Mouse (Mus musculus) hindbrain, embryonic 13.5 days (tissue): ENCODE results near the gene Evi2. TPM values are rescaled to one million over a fixed set of nuclear protein-coding genes. Genes with fewer than 3 reads are reported as not detected.

Experiments
- ATAC-seq: fragments of 200-750 bp; cut with Nextera tagmentation; 2 replicates; pipeline ENCODE4 v1.8.0; 2017; ENCODE audit warnings: moderate TSS enrichment; ENCODE audit not compliant: low FRiP score
- H3K27ac ChIP-seq: fragments of 300-500 bp; sonication (generic); 2 replicates; pipeline ENCODE4 v1.5.1; 2015; ENCODE audit warnings: inconsistent platforms, mild to moderate bottlenecking, moderate library complexity
- H3K27me3 ChIP-seq: fragments of 300-500 bp; sonication (generic); 2 replicates; pipeline ENCODE4 v1.6.1; 2015; ENCODE audit warnings: mild to moderate bottlenecking, inconsistent platforms
- H3K36me3 ChIP-seq: fragments of 300-500 bp; sonication (generic); 2 replicates; pipeline ENCODE4 v1.6.1; 2015; ENCODE audit warnings: mild to moderate bottlenecking, inconsistent platforms
- H3K4me1 ChIP-seq: fragments of 300-500 bp; sonication (generic); replicated peaks from 2 replicates; pipeline ENCODE4 v1.6.1; 2015; ENCODE audit warnings: inconsistent platforms
- H3K4me2 ChIP-seq: fragments of 300-500 bp; sonication (generic); 2 replicates; pipeline ENCODE4 v1.6.1; 2015; ENCODE audit warnings: inconsistent platforms, mild to moderate bottlenecking, moderate library complexity
- H3K4me3 ChIP-seq: fragments of 300-500 bp; sonication (generic); 2 replicates; pipeline ENCODE4 v1.5.1; 2015; ENCODE audit warnings: mild to moderate bottlenecking, inconsistent platforms
- H3K9ac ChIP-seq: fragments of 300-500 bp; sonication (generic); 2 replicates; pipeline ENCODE4 v1.6.1; 2015; ENCODE audit warnings: mild to moderate bottlenecking, inconsistent platforms
- H3K9me3 ChIP-seq: fragments of 300-500 bp; sonication (generic); 2 replicates; pipeline ENCODE4 v1.6.1; 2016; ENCODE audit warnings: inconsistent platforms
- WGBS: fragments of 180-500 bp; shearing (Covaris S2); methylation state at CpG from one replicate; pipeline ENCODE4 v1.1.7; 2015; 5-methylcytosine and 5-hydroxymethylcytosine counted together
- polyA plus RNA-seq: library from polyadenylated mRNA; unstranded; fragments of >200 nt; fragmentation: Nextera tagmentation; extraction: Ambion mirVana; gene quantifications from 2 replicates; pipeline ENCODE4 v1.2.1, GENCODE M21; 2015

The Evi2 gene
- polyA plus RNA-seq, 1 experiment from 2014 or later, result 0.75 TPM

GRCm38 (mm10) chr11:79483876-79484528 lies 46.4 kb downstream of the Evi2 start:
- Histone ChIP-seq H3K27me3 (no peaks in the 10 kb centered on the region), H3K4me2 (no peak overlapping the region), H3K4me3 (no peak overlapping the region), H3K27ac (no peak overlapping the region), H3K36me3 (peaks cover 21% of the 10 kb centered on the region), H3K9ac (no peak overlapping the region), H3K9me3 (no peaks in the 10 kb centered on the region), H3K4me1 (no peaks in the 10 kb centered on the region)
- ATAC-seq, result no peak
- WGBS, result 89% methylated on average over 7 of the region's 7 CpGs

- H3K9me3 ChIP-seq, result no peaks in the 10 kb centered on the region
- no peak overlapping the region for H3K27ac ChIP-seq
- no peak overlapping the region for H3K4me3 ChIP-seq
- H3K9ac ChIP-seq, result no peak overlapping the region
- H3K4me2 ChIP-seq, result no peak overlapping the region
- H3K36me3 ChIP-seq, result peaks cover 25% of the 10 kb centered on the region
- H3K4me1 ChIP-seq, result no peaks in the 10 kb centered on the region
- WGBS, result 93% methylated on average over 6 of the region's 6 CpGs
- ATAC-seq, result no peak
- H3K27me3 ChIP-seq, result no peaks in the 10 kb centered on the region
Observed at GRCm38 (mm10) chr11:79483392-79483791, 47.0 kb downstream of the Evi2 start.

GRCm38 (mm10) chr11:79468097-79468496 lies 62.3 kb downstream of the Evi2 start:
- WGBS, result 88% methylated on average over 1 of the region's 1 CpGs
- Histone ChIP-seq H3K4me2 (no peak overlapping the region), H3K27me3 (no peaks in the 10 kb centered on the region), H3K27ac (no peak overlapping the region), H3K9me3 (no peaks in the 10 kb centered on the region), H3K4me1 (no peaks in the 10 kb centered on the region), H3K9ac (no peak overlapping the region), H3K4me3 (no peak overlapping the region), H3K36me3 (peaks cover 48% of the 10 kb centered on the region)
- ATAC-seq, result no peak

Other genes starting within 250 kb of the Evi2 start
- gene Gm9964, start 233.7 kb downstream of the Evi2 start, polyA plus RNA-seq, result 0.32 TPM in 1 of 2 replicates, not detected in the other
- gene Nf1, start 190.9 kb downstream of the Evi2 start, polyA plus RNA-seq, result 7.8 and 8.5 TPM in 2 replicates
- gene Omg, start 26.5 kb downstream of the Evi2 start, polyA plus RNA-seq, result 1.3 and 2.1 TPM in 2 replicates
- 0.14 TPM in 1 of 2 replicates, not detected in the other for gene Evi2b, start 6.8 kb downstream of the Evi2 start, polyA plus RNA-seq
- gene Evi2a, start within 50 bp of the Evi2 start, polyA plus RNA-seq, result 4.3 and 4.7 TPM in 2 replicates
- 26.1 and 26.9 TPM in 2 replicates for gene Rab11fip4, start 60.6 kb upstream of the Evi2 start, polyA plus RNA-seq